Mouse (Mus musculus): Measurements from ENCODE around the gene Lgals2. TPM values are rescaled to one million over a fixed set of nuclear protein-coding genes. Genes with fewer than 3 reads are reported as not detected.
A peak's percentile ranks its signal among the peaks of the same experiment; 100 is the strongest.

Gene Lgals2
- polyA plus RNA-seq, 1 experiment from 2014 or later, result not detected

- H3K27me3 ChIP-seq, result peaks cover 65% of the 10 kb centered on the region
- H3K4me2 ChIP-seq, result no peak overlapping the region
- no peak for ATAC-seq (ENCODE audit: low read depth)
- H3K9ac ChIP-seq, result no peak overlapping the region
- no peak overlapping the region for H3K27ac ChIP-seq (replicated peaks)
- H3K9me3 ChIP-seq, result no peaks in the 10 kb centered on the region
- H3K4me1 ChIP-seq (replicated peaks), result peaks cover 30% of the 10 kb centered on the region
- H3K4me3 ChIP-seq, result no peak overlapping the region
- no peaks in the 10 kb centered on the region for H3K36me3 ChIP-seq
- WGBS, result 8% methylated on average over 6 of the region's 6 CpGs
These were observed 51.0 kb downstream of the Lgals2 start for GRCm38 (mm10) chr15:78804326-78804725.

- no peak for ATAC-seq (ENCODE audit: low read depth)
- WGBS, result 3% methylated on average over 8 of the region's 8 CpGs
- H3K4me1 ChIP-seq (replicated peaks), result peaks cover 33% of the 10 kb centered on the region
These were observed 51.8 kb downstream of the Lgals2 start for GRCm38 (mm10) chr15:78803499-78803900.

GRCm38 (mm10) chr15:78802776-78803391 is 52.4 kb downstream of the Lgals2 start, which contains the start of gene Card10:
Gene Card10, minus strand, starts transcription at chr15:78803042.
- Histone ChIP-seq H3K9me3 (no peaks in the 10 kb centered on the region), H3K27me3 (peaks cover 71% of the 10 kb centered on the region), H3K36me3 (no peaks in the 10 kb centered on the region), H3K27ac (replicated peaks) (no peak within 1 kb of the TSS), H3K4me2 (peak within 1 kb of the TSS; percentile 78), H3K4me1 (replicated peaks) (peaks cover 33% of the 10 kb centered on the region), H3K4me3 (peak within 1 kb of the TSS; percentile 49), H3K9ac (peak within 1 kb of the TSS; percentile 70)
- ATAC-seq (ENCODE audit: low read depth), result peak; percentile 23
- WGBS, result 2% methylated on average over 65 of the region's 70 CpGs

More at GRCm38 (mm10) chr15:78803499-78803900, 51.8 kb downstream of the Lgals2 start:
- Histone ChIP-seq H3K4me2 (no peak overlapping the region; the same call in 1 of the 2 replicates), H3K9me3 (no peaks in the 10 kb centered on the region), H3K4me3 (no peak overlapping the region), H3K9ac (no peak overlapping the region), H3K36me3 (no peaks in the 10 kb centered on the region), H3K27ac (replicated peaks) (no peak overlapping the region), H3K27me3 (peaks cover 66% of the 10 kb centered on the region)

- 4% methylated on average over 60 of the region's 67 CpGs for WGBS
These were observed 53.2 kb downstream of the Lgals2 start for GRCm38 (mm10) chr15:78801971-78802741.

GRCm38 (mm10) chr15:78801571-78801970 is 53.8 kb downstream of the Lgals2 start:
- no peak for ATAC-seq (ENCODE audit: low read depth)
- Histone ChIP-seq H3K4me1 (replicated peaks) (peaks cover 35% of the 10 kb centered on the region), H3K4me2 (peak overlapping the region; percentile 78), H3K9me3 (no peaks in the 10 kb centered on the region), H3K4me3 (peak overlapping the region; percentile 49), H3K36me3 (no peaks in the 10 kb centered on the region), H3K9ac (0 out of 2 replicates have a peak overlapping the region, but pooled peaks have one; percentile 70), H3K27me3 (peaks cover 75% of the 10 kb centered on the region), H3K27ac (replicated peaks) (no peak overlapping the region)
- WGBS, result 66% methylated on average over 9 of the region's 9 CpGs

More at GRCm38 (mm10) chr15:78801971-78802741, 53.2 kb downstream of the Lgals2 start:
- Histone ChIP-seq H3K4me1 (replicated peaks) (peaks cover 33% of the 10 kb centered on the region), H3K9me3 (no peaks in the 10 kb centered on the region), H3K4me2 (peak overlapping the region; percentile 78), H3K27me3 (peaks cover 78% of the 10 kb centered on the region), H3K27ac (replicated peaks) (no peak overlapping the region), H3K9ac (peak overlapping the region; percentile 70), H3K4me3 (peak overlapping the region; percentile 49), H3K36me3 (no peaks in the 10 kb centered on the region)
- ATAC-seq (ENCODE audit: low read depth), result 0 out of 2 replicates have a peak, but pooled peaks have one; percentile 21

Small RNAs within 50 kb of the gene (microRNA-seq; reads per million reads assigned to microRNA genes)
- gene Mir6955, result not detected

Other genes with a start within 250 kb of the Lgals2 start
- 5.5 and 6.0 TPM in 2 replicates for gene Elfn2, start 136.8 kb downstream of the Lgals2 start, polyA plus RNA-seq (2015; fragmentation: Nextera tagmentation; extraction: Ambion mirVana)
- gene Mfng, start 82.1 kb downstream of the Lgals2 start, polyA plus RNA-seq (2015; fragmentation: Nextera tagmentation; extraction: Ambion mirVana), result 34.2 and 34.4 TPM in 2 replicates
- gene Card10, start 52.5 kb downstream of the Lgals2 start, polyA plus RNA-seq (2015; fragmentation: Nextera tagmentation; extraction: Ambion mirVana), result 1.7 and 2.0 TPM in 2 replicates
- 11.5 and 13.7 TPM in 2 replicates for gene Cdc42ep1, start 12.9 kb downstream of the Lgals2 start, polyA plus RNA-seq (2015; fragmentation: Nextera tagmentation; extraction: Ambion mirVana)
- gene Gga1, start 21.7 kb upstream of the Lgals2 start, polyA plus RNA-seq (2015; fragmentation: Nextera tagmentation; extraction: Ambion mirVana), result 44.0 and 51.0 TPM in 2 replicates
- gene Gm49510, start 44.1 kb upstream of the Lgals2 start, polyA plus RNA-seq (2015; fragmentation: Nextera tagmentation; extraction: Ambion mirVana), result 0.37 TPM in 1 of 2 replicates, not detected in the other
- gene Sh3bp1, start 44.2 kb upstream of the Lgals2 start, polyA plus RNA-seq (2015; fragmentation: Nextera tagmentation; extraction: Ambion mirVana), result 6.2 and 6.8 TPM in 2 replicates
- 46.3 and 53.6 TPM in 2 replicates for gene Pdxp, start 58.4 kb upstream of the Lgals2 start, polyA plus RNA-seq (2015; fragmentation: Nextera tagmentation; extraction: Ambion mirVana)
- gene Lgals1, start 71.2 kb upstream of the Lgals2 start, polyA plus RNA-seq (2015; fragmentation: Nextera tagmentation; extraction: Ambion mirVana), result 273 and 356 TPM in 2 replicates
- gene Nol12, start 79.4 kb upstream of the Lgals2 start, polyA plus RNA-seq (2015; fragmentation: Nextera tagmentation; extraction: Ambion mirVana), result 57.1 and 60.8 TPM in 2 replicates
- 33.4 and 40.1 TPM in 2 replicates for gene Triobp, start 92.2 kb upstream of the Lgals2 start, polyA plus RNA-seq (2015; fragmentation: Nextera tagmentation; extraction: Ambion mirVana)
- gene H1f0, start 172.9 kb upstream of the Lgals2 start, polyA plus RNA-seq (2015; fragmentation: Nextera tagmentation; extraction: Ambion mirVana), result 275 and 287 TPM in 2 replicates
- gene Galr3, start 186.4 kb upstream of the Lgals2 start, polyA plus RNA-seq (2015; fragmentation: Nextera tagmentation; extraction: Ambion mirVana), result not detected in 2 replicates
- gene Ankrd54, start 207.4 kb upstream of the Lgals2 start, polyA plus RNA-seq (2015; fragmentation: Nextera tagmentation; extraction: Ambion mirVana), result 46.5 and 52.9 TPM in 2 replicates
- 185 and 196 TPM in 2 replicates for gene Eif3l, start 219.7 kb upstream of the Lgals2 start, polyA plus RNA-seq (2015; fragmentation: Nextera tagmentation; extraction: Ambion mirVana)

All from neural tube, embryonic 13.5 days (tissue).